Mouse (Mus musculus) stomach, postnatal 0 days (tissue): ENCODE data around the gene Tmem94.

Source experiments
- CTCF ChIP-seq: IDR thresholded peaks from 2 replicates; pipeline ENCODE4 v1.5.1; 2016; ENCODE audit warnings: antibody characterized with exemption, low read depth, mild to moderate bottlenecking, moderate library complexity
- EP300 ChIP-seq: optimal IDR thresholded peaks from 2 replicates; pipeline ENCODE3; 2016; ENCODE audit warnings: antibody characterized with exemption

GRCm38 (mm10) chr11:115744385-115744784 lies 20.8 kb upstream of the Tmem94 start:
- TF ChIP-seq CTCF (no peak), EP300 (no peak)
